Mouse (Mus musculus) C2C12 (cell line): ENCODE data around the gene Phrf1.

Experiments used
- CTCF ChIP-seq: IDR thresholded peaks from one replicate; pipeline ENCODE4 v1.5.1; 2011; ENCODE audit not compliant: control insufficient read depth, insufficient read depth, insufficient read length
- MAX ChIP-seq: IDR thresholded peaks from one replicate; pipeline ENCODE4 v1.6.1; 2011; ENCODE audit warnings: mild to moderate bottlenecking, control low read depth
- MYOG ChIP-seq: IDR thresholded peaks from one replicate; pipeline ENCODE4 v1.6.1; 2011; ENCODE audit not compliant: control insufficient read depth, insufficient read length; ENCODE audit errors: extremely low read depth

DNA sequence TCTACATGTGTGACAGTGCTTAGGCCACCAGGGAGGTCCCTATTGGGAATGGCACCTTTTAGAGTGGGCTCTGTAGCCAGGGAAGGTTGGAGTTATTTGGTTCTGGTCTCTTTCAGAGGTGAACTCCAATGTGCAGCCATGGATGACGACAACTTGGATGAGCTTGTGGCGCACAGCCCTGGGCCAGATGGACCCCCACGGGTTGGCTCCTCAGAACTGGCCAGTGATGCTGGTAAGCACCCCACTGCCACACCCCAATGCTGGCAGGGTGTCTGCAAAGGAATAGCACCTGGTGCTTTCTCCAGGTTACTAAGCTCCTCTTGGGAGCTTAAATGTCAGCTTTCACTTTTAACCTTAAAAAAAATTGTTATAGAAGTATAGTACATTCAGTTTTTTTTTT lies 2.5 kb downstream of the Phrf1 start:
- TF ChIP-seq MAX (no peak), CTCF (no peak), MYOG (no peak)
